Mouse (Mus musculus): ENCODE results near the gene Tns1.

- TF ChIP-seq CTCF (IDR thresholded peaks at IDR 0.05; ENCODE audit: control insufficient read depth, insufficient read depth, low read length) (no peak), POLR2A (IDR thresholded peaks at IDR 0.05; ENCODE audit: borderline replicate concordance, control insufficient read depth, low read depth, low read length) (no peak)
These were observed 45.5 kb upstream of the Tns1 start for GRCm38 (mm10) chr1:74169721-74170120.

Measured in bone marrow, adult 2 months (tissue).